Mouse (Mus musculus) right cerebral cortex, postnatal 4 days (tissue): ENCODE results near the gene Gm27027.
A peak's percentile ranks its signal among the peaks of the same experiment; 100 is the strongest.

Source experiments
- DNase-seq: peaks from one replicate; pipeline ENCODE4 v3.0.0-alpha.2; 2022

Gm27027 gene

GRCm38 (mm10) chr2:93996254-93996653 lies at the start of gene Gm27027:
Gene Gm27027, minus strand, starts transcription at chr2:93996354.
- DNase-seq, result no peak

GRCm38 (mm10) chr2:94045411-94046090 lies 49.4 kb upstream of the Gm27027 start:
- DNase-seq, result no peak

GRCm38 (mm10) chr2:94044174-94044573 lies 48.0 kb upstream of the Gm27027 start:
- no peak for DNase-seq

- peak; percentile 25 for DNase-seq
Observed at GRCm38 (mm10) chr2:94043662-94044061, 47.5 kb upstream of the Gm27027 start.

GRCm38 (mm10) chr2:94042461-94042860 lies 46.3 kb upstream of the Gm27027 start:
- no peak for DNase-seq

- DNase-seq, result no peak
Observed at GRCm38 (mm10) chr2:94040391-94041125, 44.4 kb upstream of the Gm27027 start.

GRCm38 (mm10) chr2:94035428-94036331 lies 39.5 kb upstream of the Gm27027 start:
- peak; percentile 85 for DNase-seq

- DNase-seq, result no peak
Observed at GRCm38 (mm10) chr2:94030602-94031001, 34.4 kb upstream of the Gm27027 start.

- DNase-seq, result no peak
Observed at GRCm38 (mm10) chr2:94024637-94025036, 28.5 kb upstream of the Gm27027 start.

GRCm38 (mm10) chr2:94010335-94011291 lies 14.5 kb upstream of the Gm27027 start, which contains the start of gene Alkbh3:
Gene Alkbh3, minus strand, starts transcription at chr2:94010807.
- DNase-seq, result peak; percentile 93

GRCm38 (mm10) chr2:94002331-94002730 lies 6.2 kb upstream of the Gm27027 start:
- DNase-seq, result peak; percentile 97

GRCm38 (mm10) chr2:94001918-94002317 lies 5.8 kb upstream of the Gm27027 start:
- no peak for DNase-seq

- no peak for DNase-seq
Observed at GRCm38 (mm10) chr2:94001411-94001810, 5.3 kb upstream of the Gm27027 start.

- DNase-seq, result no peak
Observed at GRCm38 (mm10) chr2:93992810-93993209, 3.3 kb downstream of the Gm27027 start.

GRCm38 (mm10) chr2:93992259-93992658 lies 3.9 kb downstream of the Gm27027 start:
- DNase-seq, result no peak

GRCm38 (mm10) chr2:93991336-93991735 lies 4.8 kb downstream of the Gm27027 start:
- no peak for DNase-seq

GRCm38 (mm10) chr2:93988440-93988839 lies 7.7 kb downstream of the Gm27027 start:
- no peak for DNase-seq

- DNase-seq, result no peak
Observed at GRCm38 (mm10) chr2:93982457-93983235, 13.5 kb downstream of the Gm27027 start.

- no peak for DNase-seq
Observed at GRCm38 (mm10) chr2:93979249-93980120, 16.7 kb downstream of the Gm27027 start.
